Mouse (Mus musculus): Measurements from ENCODE around the gene Mns1. TPM values are rescaled to one million over a fixed set of nuclear protein-coding genes. Genes with fewer than 3 reads are reported as not detected.
"Not testable (repeated sequence)": the region's sequence is repeated elsewhere in the genome, so short reads cannot be mapped to it uniquely, and the experiment has no call there.

The Mns1 gene
- 1 to 10 TPM; 1.3 to 1.9 TPM for total RNA-seq (2021)

DNA sequence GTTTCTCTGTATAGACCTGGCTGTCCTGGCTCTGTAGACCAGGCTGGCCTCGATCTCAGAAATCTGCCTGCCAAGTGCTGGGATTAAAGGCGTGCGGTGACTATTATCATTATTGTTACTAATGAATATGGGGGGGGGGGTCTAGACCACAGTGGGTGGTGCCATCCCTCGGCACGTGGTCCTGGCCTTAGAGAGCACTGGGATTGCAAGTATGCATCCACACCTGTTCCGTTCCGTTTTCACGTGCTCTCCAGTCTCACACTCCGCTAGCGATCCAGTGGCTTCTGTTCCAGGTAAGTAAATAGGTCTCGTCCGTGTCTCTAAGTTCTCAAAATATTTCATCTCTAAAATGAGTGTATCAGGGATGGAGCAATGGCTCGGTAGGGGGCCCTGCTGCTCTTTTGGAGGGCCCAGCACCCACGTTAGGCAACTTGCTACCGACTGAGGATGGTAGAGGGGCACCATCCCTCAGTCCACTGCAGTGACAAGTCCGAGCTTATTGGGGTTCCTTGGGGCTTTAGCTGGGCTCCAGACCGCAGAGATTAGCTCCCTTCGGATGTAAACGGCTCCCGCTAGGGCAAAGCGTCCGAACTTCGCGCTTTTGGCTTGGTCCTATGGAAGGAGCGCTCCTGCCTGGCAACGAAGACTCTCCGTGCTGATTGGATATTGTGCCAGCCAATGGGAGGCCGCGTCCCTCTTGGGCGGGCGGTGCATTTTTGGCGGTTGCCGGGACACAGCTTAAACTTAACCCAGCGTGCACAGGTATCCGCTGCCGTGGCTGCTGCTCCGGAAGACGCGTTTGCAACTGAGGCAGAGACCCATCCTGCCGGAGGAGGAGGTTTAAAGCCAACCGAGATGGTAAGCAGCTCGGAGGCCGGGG is at the start of gene Mns1:
Gene Mns1, plus strand, starts transcription at position 190 of the 880 bp plus-strand sequence.
- peak; percentile 90 to 91 for DNase-seq

GRCm38 (mm10) chr9:72388934-72389333 is 48.9 kb upstream of the Mns1 start:
- no peak for DNase-seq

- no peak for DNase-seq
Observed at GRCm38 (mm10) chr9:72389431-72390002, 48.3 kb upstream of the Mns1 start.

DNA sequence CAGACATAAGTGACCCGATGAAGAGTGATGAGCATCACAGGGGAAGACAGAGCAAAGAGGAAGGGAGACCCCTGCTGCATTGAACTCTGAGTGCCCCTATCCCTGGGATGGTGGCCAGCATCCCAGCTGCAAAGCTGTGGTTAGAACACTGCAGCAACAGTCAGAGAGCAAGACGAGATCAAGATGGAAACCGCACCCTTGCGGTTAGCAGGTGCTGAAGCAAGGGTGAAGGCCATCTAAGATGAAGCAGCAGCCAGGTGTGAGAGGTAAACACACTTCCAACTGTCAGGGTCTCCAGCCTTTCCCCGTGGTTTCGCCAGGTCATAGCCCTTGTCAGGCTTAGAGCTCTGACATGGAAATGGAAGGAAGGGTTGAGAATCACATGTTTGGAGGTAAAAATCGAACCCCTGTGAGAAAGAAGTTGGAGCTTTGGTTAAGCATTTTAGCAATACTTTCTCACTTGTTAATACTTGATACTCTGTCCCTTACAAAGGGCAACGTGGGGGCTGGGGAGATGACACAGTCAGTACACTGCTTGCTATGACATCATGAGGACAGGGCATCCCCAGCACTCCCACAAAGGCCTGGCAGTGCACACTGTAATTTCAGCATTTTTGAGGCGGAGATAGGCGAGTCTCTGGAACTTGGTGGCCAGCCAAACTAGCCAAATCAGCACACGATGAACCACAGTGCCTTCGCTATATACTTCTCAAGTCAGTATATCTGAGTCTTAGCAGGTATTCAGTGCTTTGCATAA is 47.3 kb upstream of the Mns1 start:
- no peak for DNase-seq

GRCm38 (mm10) chr9:72392686-72393085 is 45.1 kb upstream of the Mns1 start:
- DNase-seq, result no peak

GRCm38 (mm10) chr9:72393238-72393637 is 44.6 kb upstream of the Mns1 start:
- DNase-seq, result no peak

DNA sequence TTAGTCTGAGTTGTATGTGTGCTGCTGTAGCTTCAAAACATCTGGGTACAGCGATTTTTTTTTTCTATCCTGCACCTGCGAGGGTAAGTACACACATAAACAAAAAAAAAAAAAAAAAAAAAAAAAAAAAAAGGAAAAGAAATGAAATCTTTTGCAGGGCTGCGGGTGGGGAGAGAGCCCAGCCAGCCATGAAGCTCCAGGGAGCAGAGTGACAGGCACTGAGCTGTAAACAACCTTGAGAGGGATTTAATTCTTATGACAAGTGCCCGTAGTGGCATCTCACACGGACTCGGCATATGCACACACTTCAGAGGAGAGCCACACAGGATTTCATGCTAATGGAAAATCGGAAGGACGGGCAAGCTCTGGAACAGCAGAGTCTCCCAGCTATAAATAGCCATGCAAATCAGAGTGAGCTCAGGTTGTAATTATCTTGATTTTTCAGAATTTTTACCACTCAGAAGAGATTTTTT is 43.9 kb upstream of the Mns1 start:
- no peak for DNase-seq

- no peak for DNase-seq
Observed at GRCm38 (mm10) chr9:72400121-72400520, 37.7 kb upstream of the Mns1 start.

DNA sequence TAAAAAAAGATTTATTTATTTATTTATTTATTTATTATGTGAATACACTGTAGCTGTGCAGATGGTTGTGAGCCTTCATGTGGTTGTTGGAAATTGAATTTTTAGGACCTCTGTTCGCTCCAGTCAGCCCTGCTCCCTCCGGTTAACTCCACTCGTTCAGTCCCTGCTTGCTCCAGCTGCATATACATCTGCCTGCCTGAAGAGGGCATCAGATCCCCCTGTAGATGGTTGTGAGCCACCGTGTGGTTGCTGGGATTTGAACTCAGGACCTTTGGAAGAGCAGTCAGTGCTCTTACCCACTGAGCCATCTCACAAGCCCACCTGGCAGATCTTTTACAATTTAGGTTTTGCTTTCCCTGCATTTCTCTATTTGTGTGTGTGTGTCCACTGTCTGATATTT is 36.0 kb upstream of the Mns1 start:
- not testable (repeated sequence) for DNase-seq

DNA sequence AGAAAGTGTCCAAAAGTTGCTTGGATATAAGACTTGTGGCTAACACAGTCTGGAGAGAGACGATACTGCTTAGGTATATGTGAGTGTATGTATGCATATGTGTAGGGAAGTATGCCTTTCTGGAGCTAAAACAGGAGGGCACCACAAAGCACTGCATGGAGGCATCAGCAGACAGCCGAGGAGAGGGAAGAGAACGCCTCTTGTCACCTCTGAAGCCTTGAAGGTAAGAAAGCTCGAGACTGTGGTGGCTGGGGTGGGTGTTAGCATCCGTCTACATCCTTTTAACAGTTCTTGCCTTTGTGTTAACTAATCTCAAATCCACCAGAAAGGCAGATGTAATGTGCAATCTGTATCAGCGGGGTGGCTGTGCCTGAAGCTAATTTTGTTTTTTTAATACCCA is 34.4 kb upstream of the Mns1 start:
- DNase-seq, result no peak

GRCm38 (mm10) chr9:72404446-72404845 is 33.4 kb upstream of the Mns1 start:
- DNase-seq, result no peak

DNA sequence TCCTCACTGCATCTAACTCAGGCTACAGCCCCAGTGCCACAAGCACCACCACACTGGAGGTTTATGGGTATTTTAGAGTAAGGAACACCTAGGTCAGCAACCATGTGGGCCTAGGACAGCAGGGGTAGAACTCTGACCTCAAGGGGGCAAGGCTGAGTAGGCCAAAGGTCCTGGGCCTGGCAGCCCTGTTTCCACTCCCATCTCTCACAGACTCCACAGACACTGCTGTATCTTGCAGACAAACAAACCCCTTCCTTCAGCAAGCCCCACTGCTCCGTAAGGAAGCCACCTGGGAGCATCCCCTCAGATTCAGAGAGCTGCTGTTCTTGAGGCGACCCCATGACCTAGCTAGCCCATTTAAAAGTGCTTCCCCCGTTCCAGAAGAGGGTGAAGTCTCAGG is 32.9 kb upstream of the Mns1 start:
- DNase-seq, result no peak

DNA sequence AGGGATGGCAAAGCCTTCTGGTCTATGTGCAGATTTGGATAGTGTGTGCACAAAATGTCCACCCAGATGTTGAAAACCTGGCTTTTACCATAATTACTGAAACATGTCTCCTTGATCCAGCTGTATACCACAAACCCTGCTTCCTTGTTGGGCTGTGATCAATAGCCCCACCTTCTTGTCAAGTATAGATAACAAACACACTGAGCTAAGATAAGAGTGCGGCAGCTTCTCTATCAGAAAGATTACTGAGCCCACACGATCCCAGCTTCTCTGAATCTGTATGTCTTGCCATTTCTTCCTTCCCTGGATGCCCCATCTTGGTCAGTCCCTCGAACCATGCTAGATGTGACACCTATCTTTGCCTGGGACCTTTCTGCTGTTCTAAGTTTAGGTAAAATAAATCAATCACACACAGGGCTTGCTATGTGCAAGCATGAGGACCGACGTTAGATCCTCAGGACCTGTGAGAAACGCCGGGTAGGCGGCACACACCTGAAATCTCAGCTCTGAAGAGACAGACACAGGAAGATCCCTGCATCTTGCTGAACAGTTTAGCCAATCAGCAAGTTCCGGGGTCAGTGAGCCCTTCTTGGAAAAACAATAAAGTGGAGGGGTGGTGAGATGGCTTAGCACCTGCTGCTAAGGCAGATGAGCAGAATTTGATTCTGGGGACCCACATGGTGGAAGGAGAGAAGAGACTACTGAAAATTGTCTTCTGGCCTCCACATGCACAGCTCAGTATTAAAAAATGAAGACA is 31.8 kb upstream of the Mns1 start:
- DNase-seq, result no peak

GRCm38 (mm10) chr9:72408131-72408586 is 29.7 kb upstream of the Mns1 start:
- peak; percentile 72 to 76 for DNase-seq

DNA sequence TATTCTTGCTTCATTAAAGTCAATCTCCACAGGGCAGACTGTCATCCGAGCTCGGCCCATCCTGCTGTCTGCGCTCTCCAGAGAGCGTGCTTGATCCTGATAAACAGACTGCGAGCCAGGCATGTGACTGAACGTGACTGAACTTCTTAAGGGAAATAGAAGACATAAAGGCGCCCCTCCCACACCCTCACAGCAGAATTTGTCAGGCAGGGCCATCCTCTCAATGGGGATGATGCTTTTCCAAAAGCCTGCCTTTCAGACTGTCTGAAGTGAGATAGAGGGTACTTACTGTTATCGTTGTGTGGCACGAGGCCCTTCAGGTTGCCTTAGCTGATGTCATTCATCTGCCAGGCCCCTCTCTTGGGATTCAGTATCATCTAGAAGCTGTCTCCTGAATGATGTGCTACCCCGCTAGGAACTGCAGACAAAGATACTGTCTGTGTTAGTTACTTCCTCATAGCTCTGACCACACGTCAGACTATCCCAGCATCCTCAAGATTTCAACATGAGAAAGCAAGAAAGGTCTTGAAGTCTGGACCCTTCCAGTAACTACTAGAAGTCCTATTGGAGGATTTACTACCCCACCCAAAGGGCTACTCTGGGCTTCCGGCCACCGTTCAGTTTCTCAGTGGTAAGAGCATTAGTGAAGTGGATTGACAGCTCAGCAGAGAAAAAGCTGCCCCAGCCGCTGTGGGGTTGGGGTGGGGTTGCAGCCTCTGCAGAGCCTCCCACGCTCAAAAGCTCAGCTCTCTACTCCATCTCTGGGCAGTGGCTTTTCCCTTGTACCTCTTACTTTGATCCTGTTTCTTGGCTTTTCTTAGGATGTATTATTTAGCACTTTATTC is 28.2 kb upstream of the Mns1 start:
- no peak for DNase-seq

GRCm38 (mm10) chr9:72411746-72412145 is 26.1 kb upstream of the Mns1 start:
- DNase-seq, result no peak

GRCm38 (mm10) chr9:72418443-72418842 is 19.4 kb upstream of the Mns1 start:
- no peak for DNase-seq

DNA sequence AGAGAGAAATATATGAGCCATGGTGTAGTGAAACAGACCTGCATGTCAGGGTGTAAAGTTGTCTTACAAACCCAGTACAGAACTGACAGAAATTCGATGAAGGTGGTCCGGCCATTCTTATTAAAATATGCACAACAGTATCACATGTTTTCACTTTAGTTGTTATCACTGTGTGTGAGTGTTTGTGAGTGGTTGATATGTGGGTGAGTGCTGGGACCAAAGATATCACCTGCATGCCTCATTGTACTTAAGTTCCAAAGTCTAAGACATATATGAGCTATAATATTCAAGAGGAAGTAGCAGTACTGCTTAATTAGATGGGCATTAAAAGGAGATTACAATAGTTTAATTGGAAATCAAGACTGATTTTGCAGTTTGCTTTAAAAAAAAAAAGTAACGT is 17.3 kb upstream of the Mns1 start:
- no peak for DNase-seq

DNA sequence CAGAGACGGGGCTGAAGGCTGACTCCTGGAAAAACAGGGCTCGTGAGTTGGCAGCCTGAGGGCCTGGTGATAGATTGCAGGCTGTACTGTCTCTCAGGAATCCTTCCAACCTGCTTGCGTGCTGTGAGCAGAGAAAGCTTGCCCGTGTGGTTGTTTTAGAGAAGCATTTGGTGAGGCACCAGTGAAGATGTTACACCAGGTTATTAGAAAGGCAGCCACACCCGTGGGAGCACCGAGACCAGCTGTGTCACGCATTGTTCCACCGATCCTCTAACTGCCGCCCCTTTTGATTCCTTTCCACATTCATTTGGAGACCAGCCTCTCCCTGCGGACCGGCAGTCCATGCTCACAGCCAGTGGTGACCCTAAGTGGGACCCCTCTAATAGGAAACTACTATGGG is 15.5 kb upstream of the Mns1 start:
- DNase-seq, result no peak

DNA sequence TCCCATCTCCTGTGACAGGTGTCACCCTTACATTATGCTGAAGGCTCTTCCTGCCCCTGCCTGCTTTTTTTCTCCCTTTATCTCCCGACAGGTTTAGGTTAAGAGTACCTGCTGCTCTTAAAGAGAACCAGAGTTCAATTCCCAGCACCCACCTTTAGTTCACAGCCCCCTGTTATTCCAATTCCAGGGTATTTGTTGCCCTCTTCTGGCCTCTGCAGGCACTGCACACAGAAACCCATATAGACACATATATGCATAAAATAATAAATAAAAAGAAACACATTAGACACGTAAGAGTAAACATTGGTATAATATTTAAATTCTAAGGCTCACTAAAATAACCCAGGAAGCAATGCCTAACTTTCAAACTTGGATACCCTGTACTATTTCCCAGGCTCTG is 15.1 kb upstream of the Mns1 start:
- no peak for DNase-seq

DNA sequence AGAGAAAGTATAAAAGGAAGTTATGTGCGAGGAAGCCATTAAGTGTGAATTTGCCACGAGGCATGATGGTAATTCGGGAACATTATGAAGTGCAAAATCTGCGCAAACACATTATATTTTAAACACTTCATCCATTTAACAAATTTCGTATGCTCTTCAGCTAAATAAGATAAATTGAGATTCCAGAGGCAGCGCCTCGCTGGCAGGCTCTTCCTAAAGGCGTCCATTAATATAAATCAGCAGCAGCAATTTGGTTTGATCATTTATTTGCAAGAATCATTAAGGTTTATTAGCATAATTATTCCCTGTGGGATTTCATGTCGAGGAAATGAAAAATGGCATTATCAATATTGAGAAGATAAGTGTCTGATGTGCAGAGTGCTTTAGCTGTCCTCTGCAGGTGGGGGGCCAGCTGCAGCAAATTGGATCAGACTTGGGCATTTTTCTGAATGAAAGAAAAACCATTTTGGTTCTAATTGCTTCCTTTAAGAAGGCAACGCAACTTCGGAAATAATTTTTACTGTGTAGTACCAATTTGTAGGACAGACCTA is 12.4 kb upstream of the Mns1 start:
- DNase-seq, result no peak

Data from layer of hippocampus, postnatal 36 days (tissue).